Mouse (Mus musculus) embryonic facial prominence, embryonic 12.5 days (tissue): ENCODE results near the gene Ppp1r13b. TPM values are rescaled to one million over a fixed set of nuclear protein-coding genes. Genes with fewer than 3 reads are reported as not detected.

ENCODE experiments used
- ATAC-seq: fragments of 200-750 bp; cut with Nextera tagmentation; 2 replicates; pipeline ENCODE4 v1.8.0; 2017; ENCODE audit not compliant: insufficient number of reproducible peaks, insufficient read depth, low FRiP score, low TSS enrichment
- H3K27ac ChIP-seq: fragments of 300-500 bp; sonication (generic); 2 replicates; pipeline ENCODE4 v1.5.1; 2016; ENCODE audit warnings: mild to moderate bottlenecking
- H3K27me3 ChIP-seq: fragments of 300-500 bp; sonication (generic); 2 replicates; pipeline ENCODE4 v1.6.1; 2016; ENCODE audit warnings: mild to moderate bottlenecking, moderate library complexity
- H3K36me3 ChIP-seq: fragments of 300-500 bp; sonication (generic); 2 replicates; pipeline ENCODE4 v1.6.1; 2016; ENCODE audit warnings: mild to moderate bottlenecking
- H3K4me1 ChIP-seq: fragments of 300-500 bp; sonication (generic); 2 replicates; pipeline ENCODE4 v1.6.1; 2016
- H3K4me2 ChIP-seq: fragments of 300-500 bp; sonication (generic); replicated peaks from 2 replicates; pipeline ENCODE4 v1.6.1; 2016; ENCODE audit warnings: mild to moderate bottlenecking, moderate library complexity
- H3K4me3 ChIP-seq: fragments of 300-500 bp; sonication (generic); 2 replicates; pipeline ENCODE4 v1.5.1; 2016; ENCODE audit warnings: mild to moderate bottlenecking
- H3K9ac ChIP-seq: fragments of 300-500 bp; sonication (generic); 2 replicates; pipeline ENCODE4 v1.6.1; 2016; ENCODE audit warnings: mild to moderate bottlenecking, moderate library complexity
- H3K9me3 ChIP-seq: fragments of 300-500 bp; sonication (generic); 2 replicates; pipeline ENCODE4 v1.6.1; 2016; ENCODE audit warnings: mild to moderate bottlenecking, moderate library complexity
- WGBS: fragments of 180-500 bp; shearing (Covaris S2); methylation state at CpG from one replicate; pipeline ENCODE4 v1.1.7; 2016; 5-methylcytosine and 5-hydroxymethylcytosine counted together
- polyA plus RNA-seq: library from polyadenylated mRNA; unstranded; fragments of >200 nt; fragmentation: Nextera tagmentation; extraction: Ambion mirVana; gene quantifications from 2 replicates; pipeline ENCODE4 v1.2.1, GENCODE M21; 2016

Ppp1r13b gene
- polyA plus RNA-seq, 1 experiment from 2014 or later = 13.5 TPM

DNA sequence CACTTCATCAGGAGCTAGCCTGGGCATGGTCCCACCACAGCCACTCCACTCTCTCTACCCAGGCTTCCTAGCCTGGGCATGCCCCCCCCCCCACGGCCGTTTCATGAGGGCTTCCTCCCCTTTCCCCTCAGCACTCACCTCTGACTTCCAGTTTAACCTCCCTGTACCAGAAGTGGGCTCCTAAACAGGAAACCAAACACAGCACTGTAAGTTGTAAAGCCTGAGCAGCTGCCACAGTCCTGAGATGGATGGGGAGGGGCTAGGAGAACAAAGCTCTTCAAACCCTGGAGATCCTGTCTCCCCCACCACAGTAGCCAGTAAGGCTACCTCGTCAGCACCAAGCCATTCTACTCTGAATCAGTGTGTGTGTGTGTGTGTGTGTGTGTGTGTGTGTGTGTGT, 6.1 kb upstream of the Ppp1r13b start:
- 31% methylated on average over 3 of the region's 3 CpGs for WGBS
- no peaks in the 10 kb centered on the region for H3K9me3 ChIP-seq
- 0 out of 2 replicates have a peak, but pooled peaks cover 7% of the 10 kb centered on the region for H3K27me3 ChIP-seq
- H3K36me3 ChIP-seq = no peaks in the 10 kb centered on the region
- no peak overlapping the region for H3K4me3 ChIP-seq
- H3K4me1 ChIP-seq = peaks cover 9% of the 10 kb centered on the region
- H3K27ac ChIP-seq = no peak overlapping the region
- no peak overlapping the region for H3K4me2 ChIP-seq
- H3K9ac ChIP-seq = no peak overlapping the region
- ATAC-seq = no peak

DNA sequence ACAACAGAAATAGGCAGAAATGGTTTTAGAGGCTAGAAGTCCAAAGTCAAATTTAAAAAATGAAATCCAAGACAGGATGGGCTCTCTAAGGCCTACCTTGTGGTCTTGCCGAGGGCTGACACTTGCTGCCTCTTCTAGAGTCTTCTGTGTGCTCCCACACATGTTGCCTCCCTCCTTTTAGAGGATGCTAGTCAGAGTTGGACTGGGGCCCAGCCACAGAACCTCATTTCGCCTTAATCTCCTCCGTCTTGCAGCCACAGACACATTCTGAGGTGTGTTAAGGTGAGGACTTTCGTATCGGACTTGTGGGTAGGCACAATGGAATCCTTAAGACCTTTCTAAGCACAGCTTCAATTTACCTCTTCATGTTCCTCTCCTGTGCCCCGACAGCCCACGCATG, 4.9 kb upstream of the Ppp1r13b start:
- 91% methylated on average over 7 of the region's 7 CpGs for WGBS
- no peak overlapping the region for H3K4me2 ChIP-seq
- H3K27ac ChIP-seq = no peak overlapping the region
- H3K9ac ChIP-seq = no peak overlapping the region
- no peaks in the 10 kb centered on the region for H3K36me3 ChIP-seq
- no peak for ATAC-seq
- H3K4me3 ChIP-seq = no peak overlapping the region
- H3K4me1 ChIP-seq = peaks cover 9% of the 10 kb centered on the region
- H3K27me3 ChIP-seq = 0 out of 2 replicates have a peak, but pooled peaks cover 11% of the 10 kb centered on the region
- no peaks in the 10 kb centered on the region for H3K9me3 ChIP-seq

DNA sequence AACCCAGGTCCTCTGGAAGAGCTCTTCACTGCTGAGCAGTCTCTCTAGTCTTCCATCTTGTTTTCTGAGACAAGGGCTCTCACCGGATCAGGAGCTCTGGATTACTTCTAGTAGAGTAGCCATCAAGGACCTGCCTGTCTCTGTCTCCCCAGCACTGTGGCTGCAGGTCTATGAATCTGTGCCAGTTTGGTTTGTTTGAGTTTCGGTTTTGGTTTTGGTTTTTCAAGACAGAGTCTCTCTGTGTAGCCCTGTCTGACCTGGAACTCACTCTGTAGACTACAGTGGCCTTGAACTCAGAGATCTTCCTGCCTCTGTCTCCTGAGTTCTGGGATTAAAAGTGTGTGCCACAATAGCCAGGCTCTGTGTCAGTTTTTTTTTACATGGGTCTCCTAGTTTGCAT, 3.9 kb upstream of the Ppp1r13b start:
- no peak overlapping the region for H3K27ac ChIP-seq
- no peak for ATAC-seq
- H3K9me3 ChIP-seq = no peaks in the 10 kb centered on the region
- H3K36me3 ChIP-seq = no peaks in the 10 kb centered on the region
- H3K4me2 ChIP-seq = no peak overlapping the region
- 0 out of 2 replicates have a peak, but pooled peaks cover 11% of the 10 kb centered on the region for H3K27me3 ChIP-seq
- H3K4me3 ChIP-seq = no peak overlapping the region
- H3K9ac ChIP-seq = no peak overlapping the region
- H3K4me1 ChIP-seq = peaks cover 8% of the 10 kb centered on the region
- 91% methylated on average over 2 of the region's 2 CpGs for WGBS

DNA sequence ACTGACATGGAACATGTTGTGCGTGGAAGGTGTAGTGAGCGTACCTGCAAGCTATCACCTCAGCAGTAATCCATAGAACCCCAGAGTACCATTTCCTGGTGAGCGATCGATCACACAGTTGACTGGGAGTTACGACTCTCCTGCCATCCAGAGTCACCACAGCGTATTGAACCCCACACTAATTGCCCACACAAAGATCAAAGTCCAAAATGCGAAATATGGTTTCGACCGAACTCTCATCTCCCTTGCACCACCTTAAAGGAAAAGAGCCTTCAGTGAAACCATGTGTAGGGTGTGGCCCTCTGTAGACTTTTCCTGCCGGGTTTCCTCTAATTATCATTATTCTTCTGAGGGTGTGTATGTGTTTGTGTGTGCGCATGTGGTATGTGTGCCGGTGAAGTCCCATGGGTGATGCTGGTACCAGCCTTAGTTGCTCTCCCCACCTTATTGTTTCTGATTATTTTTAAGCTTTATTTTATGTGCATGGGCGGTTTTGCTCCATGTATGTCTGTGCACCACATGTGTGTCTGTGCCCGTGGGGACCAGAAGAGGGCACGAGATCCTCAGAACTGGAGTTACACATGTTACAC, 3.4 kb upstream of the Ppp1r13b start:
- no peaks in the 10 kb centered on the region for H3K36me3 ChIP-seq
- ATAC-seq = no peak
- H3K9ac ChIP-seq = no peak overlapping the region
- H3K27me3 ChIP-seq = 0 out of 2 replicates have a peak, but pooled peaks cover 11% of the 10 kb centered on the region
- WGBS = 81% methylated on average over 15 of the region's 15 CpGs
- no peak overlapping the region for H3K4me3 ChIP-seq
- H3K4me2 ChIP-seq = no peak overlapping the region
- H3K4me1 ChIP-seq = peaks cover 6% of the 10 kb centered on the region
- no peak overlapping the region for H3K27ac ChIP-seq
- no peaks in the 10 kb centered on the region for H3K9me3 ChIP-seq

DNA sequence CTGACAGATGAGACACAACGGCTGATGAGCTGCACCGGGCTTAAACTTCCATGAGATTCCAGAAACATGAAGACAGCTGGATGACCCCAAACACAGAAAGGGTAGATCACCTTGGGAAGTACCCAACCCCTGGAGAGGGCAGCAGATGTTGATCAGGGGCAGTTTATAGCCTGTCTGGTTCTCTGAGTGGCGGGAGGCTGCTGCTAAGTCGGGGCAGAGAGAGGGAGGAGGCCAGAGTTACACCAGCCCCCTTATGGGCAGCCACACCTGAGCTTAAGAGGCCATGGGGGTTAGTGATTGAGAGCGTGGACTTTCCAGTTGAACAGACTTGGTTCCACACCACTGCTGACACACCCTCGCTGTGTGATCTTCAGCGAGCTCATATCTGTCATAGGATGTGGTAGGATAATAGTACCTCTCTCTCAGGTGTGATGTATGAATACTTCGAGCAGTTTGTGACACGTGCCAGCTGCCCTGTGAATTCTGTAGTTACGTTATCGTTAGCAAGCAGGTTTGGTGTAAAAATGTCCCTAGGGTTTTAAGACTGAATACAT, 1.2 kb upstream of the Ppp1r13b start:
- 0 out of 2 replicates have a peak, but pooled peaks cover 11% of the 10 kb centered on the region for H3K27me3 ChIP-seq

DNA sequence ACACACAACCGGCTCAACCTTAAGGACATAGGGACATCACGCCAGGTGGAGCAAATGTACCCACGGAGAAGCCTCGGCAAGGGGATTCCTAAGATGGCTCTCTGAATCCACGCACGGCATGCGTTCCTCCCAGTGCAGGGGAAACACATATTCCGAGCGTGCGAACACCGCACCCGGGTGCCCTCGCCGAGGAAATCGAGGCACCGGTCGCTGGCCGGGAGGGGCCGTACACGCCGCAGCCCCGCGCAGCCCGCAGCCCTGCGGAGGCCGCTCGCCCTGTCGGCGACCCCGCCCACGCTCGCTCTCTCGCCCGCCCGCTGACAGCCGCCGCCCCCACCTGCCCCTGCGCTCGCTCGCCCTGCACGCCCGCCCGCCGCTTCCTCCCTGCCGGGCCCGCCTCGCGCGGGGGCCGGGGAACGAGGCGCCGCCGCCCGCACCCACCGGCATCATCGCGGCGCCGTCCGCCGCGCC, 454 bp downstream of the Ppp1r13b start:
- Histone ChIP-seq H3K27ac (peak overlapping the region; percentile 75), H3K4me2 (peak overlapping the region; percentile 87), H3K36me3 (no peaks in the 10 kb centered on the region), H3K4me1 (peaks cover 4% of the 10 kb centered on the region; the same call in 1 of the 2 replicates), H3K9me3 (no peaks in the 10 kb centered on the region), H3K27me3 (0 out of 2 replicates have a peak, but pooled peaks cover 11% of the 10 kb centered on the region), H3K4me3 (peak overlapping the region; percentile 78), H3K9ac (peak overlapping the region; percentile 87)
- whole genome bisulfite sequencing = 1% methylated on average over 36 of the region's 63 CpGs
- ATAC-seq = peak; percentile 59

More for the DNA sequence above, 1.2 kb upstream of the Ppp1r13b start:
- H3K4me1 ChIP-seq = peaks cover 4% of the 10 kb centered on the region; the same call in 1 of the 2 replicates
- WGBS = 67% methylated on average over 11 of the region's 11 CpGs
- H3K36me3 ChIP-seq = no peaks in the 10 kb centered on the region
- no peaks in the 10 kb centered on the region for H3K9me3 ChIP-seq
- no peak for ATAC-seq
- no peak overlapping the region for H3K27ac ChIP-seq
- no peak overlapping the region; the same call in 1 of the 2 replicates for H3K4me2 ChIP-seq
- 0 out of 2 replicates have a peak overlapping the region, but pooled peaks have one; percentile 78 for H3K4me3 ChIP-seq
- H3K9ac ChIP-seq = no peak overlapping the region

DNA sequence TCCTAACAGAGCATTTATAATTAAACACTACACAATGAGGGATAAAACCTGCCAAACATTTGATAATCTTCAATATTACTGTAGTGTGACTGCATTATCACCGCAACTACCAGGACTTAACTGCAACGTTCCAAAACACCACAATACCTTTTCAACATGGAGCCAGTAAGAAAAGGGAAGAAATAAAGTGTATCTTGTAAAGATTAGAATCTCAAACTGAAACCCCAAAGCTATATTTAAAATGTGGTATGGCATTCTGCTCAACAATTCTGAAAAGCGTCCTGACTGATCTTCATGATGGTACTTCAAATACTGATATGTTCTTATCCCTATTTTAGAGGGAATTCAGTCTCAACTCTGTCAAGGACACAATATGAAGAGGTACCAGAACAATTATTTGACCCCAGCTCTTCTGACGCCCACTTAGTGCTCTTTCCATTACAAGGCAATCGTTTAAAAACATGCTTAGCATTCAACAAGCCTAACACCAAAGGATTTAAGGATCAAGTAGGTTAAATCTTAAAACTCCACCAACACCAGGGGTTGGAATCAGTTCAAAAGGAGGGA, 1.5 kb downstream of the Ppp1r13b start:
- Histone ChIP-seq H3K36me3 (no peaks in the 10 kb centered on the region), H3K9ac (0 out of 2 replicates have a peak overlapping the region, but pooled peaks have one; percentile 1), H3K4me1 (peaks cover 4% of the 10 kb centered on the region; the same call in 1 of the 2 replicates), H3K4me3 (no peak overlapping the region), H3K9me3 (no peaks in the 10 kb centered on the region), H3K27me3 (0 out of 2 replicates have a peak, but pooled peaks cover 11% of the 10 kb centered on the region), H3K4me2 (peak overlapping the region; percentile 87), H3K27ac (no peak overlapping the region)
- ATAC-seq = no peak
- 59% methylated on average over 5 of the region's 5 CpGs for WGBS

DNA sequence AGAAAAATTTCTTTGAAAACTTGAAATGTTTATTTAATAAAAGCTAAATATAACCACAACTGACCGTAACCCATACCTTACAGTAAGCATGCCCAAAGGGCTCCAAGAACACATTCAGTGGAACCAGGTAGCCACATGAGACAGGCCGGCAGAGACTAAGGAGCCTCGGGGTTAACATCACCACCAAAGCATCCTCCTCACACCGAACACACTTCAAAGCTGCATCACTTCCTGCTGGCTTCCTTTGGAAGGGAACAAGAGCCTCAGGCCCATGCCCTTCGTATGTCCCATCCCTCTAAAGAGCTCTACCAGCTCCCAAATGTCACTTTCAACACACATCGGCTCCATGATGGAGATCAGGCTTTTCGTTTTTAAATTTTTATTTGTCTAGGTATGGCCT, 5.4 kb downstream of the Ppp1r13b start:
- Histone ChIP-seq H3K4me3 (no peak overlapping the region), H3K4me1 (peaks cover 4% of the 10 kb centered on the region; the same call in 1 of the 2 replicates), H3K27me3 (no peaks in the 10 kb centered on the region), H3K27ac (no peak overlapping the region), H3K9me3 (no peaks in the 10 kb centered on the region), H3K36me3 (no peaks in the 10 kb centered on the region), H3K9ac (no peak overlapping the region), H3K4me2 (no peak overlapping the region)
- 72% methylated on average over 7 of the region's 7 CpGs for WGBS
- ATAC-seq = no peak

DNA sequence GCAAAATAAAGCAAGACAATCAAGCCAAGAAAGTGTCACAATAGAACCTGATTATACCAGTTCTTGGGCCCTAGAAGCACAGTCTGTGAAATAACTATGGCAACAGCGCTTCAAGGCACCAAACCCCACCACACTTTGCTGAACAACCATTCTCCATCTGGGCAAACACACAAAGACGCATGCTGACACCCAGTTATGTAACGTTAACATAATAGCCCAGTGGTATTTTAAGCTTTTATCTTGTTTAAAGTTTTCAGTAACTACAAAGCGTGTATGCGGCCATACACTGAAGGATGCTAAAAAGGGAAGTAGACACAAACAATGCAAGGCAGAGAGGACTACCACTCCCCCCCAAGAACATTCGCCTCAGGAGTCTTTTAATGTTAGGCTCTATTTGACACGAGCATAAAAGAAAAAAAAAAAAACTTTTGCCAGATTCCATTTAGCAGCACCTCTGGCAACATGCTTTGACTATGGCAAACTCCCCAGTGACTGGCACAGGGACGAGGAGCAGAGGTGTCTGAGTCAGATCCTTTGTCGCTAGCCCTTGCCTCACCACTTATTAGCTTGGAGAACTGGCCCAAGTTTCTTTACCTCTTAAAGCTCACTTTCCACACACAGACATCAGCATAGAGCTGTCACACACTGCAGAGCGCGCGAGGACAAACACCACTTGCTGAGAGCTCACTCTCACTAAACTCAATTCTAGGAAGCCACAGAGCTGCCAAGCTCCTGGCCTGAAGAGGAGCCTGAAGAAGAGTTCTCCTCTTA, 6.6 kb downstream of the Ppp1r13b start:
- Histone ChIP-seq H3K9ac (no peak overlapping the region), H3K4me3 (no peak overlapping the region), H3K27ac (no peak overlapping the region), H3K27me3 (no peaks in the 10 kb centered on the region), H3K4me2 (no peak overlapping the region), H3K9me3 (no peaks in the 10 kb centered on the region), H3K4me1 (no peaks in the 10 kb centered on the region), H3K36me3 (no peaks in the 10 kb centered on the region)
- ATAC-seq = no peak
- 75% methylated on average over 12 of the region's 12 CpGs for WGBS

DNA sequence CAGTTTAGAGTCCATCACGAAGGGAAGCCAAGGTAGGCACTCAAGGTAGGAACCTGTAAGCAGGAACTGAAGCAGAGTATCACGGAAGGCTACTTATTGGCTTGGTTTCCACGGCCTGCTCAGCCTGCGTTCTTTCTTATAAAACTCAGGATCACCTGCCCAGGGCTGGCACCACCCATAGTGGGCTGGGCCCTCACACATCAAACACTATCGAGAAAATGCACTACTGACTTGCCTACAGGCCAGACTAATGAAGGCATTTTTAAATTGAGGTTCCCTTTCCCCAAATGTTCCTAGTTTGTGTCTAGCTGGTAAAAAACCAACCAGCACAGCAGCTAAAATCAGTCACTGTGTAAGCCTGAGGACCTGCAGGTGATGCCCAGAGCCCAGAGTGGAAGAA, 8.3 kb downstream of the Ppp1r13b start:
- Histone ChIP-seq H3K9ac (no peak overlapping the region), H3K4me2 (no peak overlapping the region), H3K36me3 (no peaks in the 10 kb centered on the region), H3K9me3 (no peaks in the 10 kb centered on the region), H3K27me3 (no peaks in the 10 kb centered on the region), H3K27ac (no peak overlapping the region), H3K4me1 (no peaks in the 10 kb centered on the region), H3K4me3 (no peak overlapping the region)
- no peak for ATAC-seq
- WGBS = 76% methylated on average over 5 of the region's 5 CpGs

DNA sequence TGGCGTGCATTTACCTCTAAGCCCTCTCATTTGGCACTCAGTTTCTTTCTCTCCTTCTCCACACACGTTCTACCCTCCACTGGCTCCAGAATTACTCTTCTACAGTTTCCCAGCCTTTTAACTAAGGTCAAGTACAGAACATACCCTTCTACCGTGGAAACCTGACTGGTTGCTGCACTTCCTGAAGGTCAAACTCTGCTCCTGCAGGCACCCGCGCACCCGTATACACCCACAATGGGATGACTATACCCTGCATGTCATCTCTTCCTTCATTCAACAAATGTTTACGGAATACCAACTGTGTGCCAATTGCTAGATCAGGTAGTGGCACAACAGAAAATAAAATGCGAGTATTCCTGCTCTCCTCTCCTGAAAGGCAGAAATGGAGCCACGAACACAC, 9.2 kb downstream of the Ppp1r13b start:
- H3K4me3 ChIP-seq = no peak overlapping the region
- WGBS = 75% methylated on average over 9 of the region's 9 CpGs
- H3K4me2 ChIP-seq = no peak overlapping the region
- H3K9ac ChIP-seq = no peak overlapping the region
- H3K36me3 ChIP-seq = no peaks in the 10 kb centered on the region
- H3K9me3 ChIP-seq = no peaks in the 10 kb centered on the region
- no peaks in the 10 kb centered on the region for H3K4me1 ChIP-seq
- H3K27ac ChIP-seq = no peak overlapping the region
- no peaks in the 10 kb centered on the region for H3K27me3 ChIP-seq
- ATAC-seq = no peak
